Mouse (Mus musculus) kidney, adult 2 months (tissue): Measurements from ENCODE around the gene Unc13c.

ENCODE experiments used
- CTCF ChIP-seq: fragments of 200-500 bp; conservative IDR thresholded peaks from 2 replicates; pipeline ENCODE4 v1.5.1; 2011; ENCODE audit warnings: low read depth, mild to moderate bottlenecking, control low read depth, low read length, moderate library complexity, mixed read lengths; ENCODE audit not compliant: insufficient read depth, insufficient read length
- POLR2A ChIP-seq: fragments of 200-500 bp; IDR thresholded peaks from one replicate; pipeline ENCODE4 v1.6.1; 2011; ENCODE audit warnings: low read depth, low read length, control low read depth

- no peak for TF ChIP-seq CTCF
- TF ChIP-seq POLR2A: no peak
Measured at GRCm38 (mm10) chr9:73970717-73971116, 2.0 kb upstream of the Unc13c start.
